Mouse (Mus musculus) frontal cortex, adult 2 months (tissue): ENCODE measurements around the gene Rsbn1l. TPM values are rescaled to one million over a fixed set of nuclear protein-coding genes. Genes with fewer than 3 reads are reported as not detected.
"Not testable (repeated sequence)": the region's sequence is repeated elsewhere in the genome, so short reads cannot be mapped to it uniquely, and the experiment has no call there.

ENCODE experiments used
- DNase-seq, 2 experiments: peaks; one replicate each; pipeline ENCODE4 v3.0.0; 2022; ENCODE audit warnings: low spot score in 1 of 2; ENCODE audit errors: extremely low spot score in 1 of 2
- polyA plus RNA-seq: library from polyadenylated mRNA; depleted of rRNA; stranded (reverse); fragments of >200 nt; gene quantifications from 2 replicates; pipeline ENCODE4 v1.2.3, GENCODE M21; 2012

Rsbn1l gene
- polyA plus RNA-seq, 1 experiment, result 12.5 TPM

- peak in 1 of 2 experiments; percentile 53 for DNase-seq
Measured at GRCm38 (mm10) chr5:20950855-20951650, 5.1 kb downstream of the Rsbn1l start.

GRCm38 (mm10) chr5:20950516-20950854, 5.7 kb downstream of the Rsbn1l start:
- no peak for DNase-seq

GRCm38 (mm10) chr5:20950093-20950492, 6.1 kb downstream of the Rsbn1l start:
- no peak for DNase-seq

DNA sequence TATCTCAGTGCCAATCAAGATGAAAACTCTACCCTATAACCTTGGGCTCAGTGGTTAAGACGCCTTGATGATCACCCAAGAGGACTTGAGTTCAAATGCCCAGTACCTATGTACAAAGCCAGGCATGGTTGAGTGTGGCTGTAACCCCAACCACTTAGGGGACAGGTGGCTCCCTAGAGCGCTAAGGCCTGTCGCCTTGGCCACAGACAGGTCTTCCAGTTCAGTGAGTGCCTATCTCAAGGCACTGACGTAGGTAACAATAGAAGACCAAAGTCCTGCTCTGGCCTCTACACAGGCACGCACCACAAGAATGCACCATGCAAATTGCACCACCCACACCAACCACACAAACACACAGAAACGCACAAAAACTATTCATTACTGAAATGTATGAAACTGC, 9.3 kb downstream of the Rsbn1l start:
- no peak for DNase-seq

DNA sequence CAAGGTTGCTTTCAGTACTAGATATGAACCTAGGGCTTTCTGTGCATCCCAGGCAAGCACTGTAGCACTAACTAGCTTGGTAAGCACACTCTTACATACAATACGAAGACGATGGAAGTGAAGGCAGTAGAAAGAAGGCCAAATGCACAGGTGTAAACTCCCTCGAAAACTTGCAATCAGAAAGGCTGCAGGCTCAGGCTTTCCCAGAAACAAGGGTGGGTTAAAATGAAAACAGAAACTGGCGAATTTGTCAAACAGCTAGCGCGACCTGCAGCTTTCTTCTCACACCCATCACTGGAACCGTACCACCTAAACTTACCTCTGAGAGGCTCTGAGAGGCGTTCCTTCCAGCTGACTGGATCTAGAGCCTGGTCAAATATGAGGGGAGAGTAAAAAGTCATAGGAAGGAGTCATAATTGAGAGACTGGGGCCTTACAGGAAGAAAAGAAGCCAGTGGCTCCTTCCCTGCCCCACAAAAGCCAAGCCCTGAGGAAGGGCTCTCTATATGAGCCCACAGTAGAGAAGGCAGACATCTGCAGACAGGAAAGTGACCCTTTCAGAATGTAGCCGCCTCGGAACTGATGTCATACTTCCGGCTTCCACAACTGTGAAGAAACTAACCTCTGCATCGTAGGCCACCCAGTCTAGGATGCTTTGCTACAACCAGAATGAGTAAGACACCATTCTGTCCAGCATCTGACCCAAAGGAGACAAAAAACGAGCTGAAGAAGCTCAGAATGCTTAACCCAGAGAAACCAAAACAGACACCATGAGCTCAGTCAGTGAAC, 11.0 kb downstream of the Rsbn1l start:
- DNase-seq, result no peak

GRCm38 (mm10) chr5:20943791-20944190, 12.4 kb downstream of the Rsbn1l start:
- not testable (repeated sequence) for DNase-seq

DNA sequence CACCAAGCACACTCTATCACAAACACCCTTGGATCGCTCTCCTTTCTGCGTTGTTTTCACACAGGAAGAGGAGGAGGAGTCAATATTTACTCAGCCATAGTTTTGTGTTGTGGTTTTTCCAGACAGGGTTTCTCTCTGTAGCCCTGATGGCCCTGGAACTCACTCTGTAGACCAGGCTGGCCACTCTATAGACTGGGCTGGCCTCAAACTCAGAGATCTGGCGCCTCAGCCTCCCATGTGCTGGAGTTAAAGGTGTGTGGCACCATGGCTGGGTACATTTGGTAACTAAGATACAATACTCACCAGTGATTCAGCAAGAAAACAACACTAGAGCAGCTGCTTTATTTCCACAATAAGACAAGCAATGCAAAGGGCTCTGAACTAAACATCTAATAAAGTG, 13.7 kb downstream of the Rsbn1l start:
- DNase-seq, result no peak

- DNase-seq, result no peak
Measured at GRCm38 (mm10) chr5:20941205-20941604, 15.0 kb downstream of the Rsbn1l start.

- no peak for DNase-seq
Measured at GRCm38 (mm10) chr5:20940696-20941095, 15.5 kb downstream of the Rsbn1l start.

GRCm38 (mm10) chr5:20940040-20940571, 16.1 kb downstream of the Rsbn1l start:
- DNase-seq, result no peak

GRCm38 (mm10) chr5:20938523-20938922, 17.7 kb downstream of the Rsbn1l start:
- DNase-seq, result no peak

DNA sequence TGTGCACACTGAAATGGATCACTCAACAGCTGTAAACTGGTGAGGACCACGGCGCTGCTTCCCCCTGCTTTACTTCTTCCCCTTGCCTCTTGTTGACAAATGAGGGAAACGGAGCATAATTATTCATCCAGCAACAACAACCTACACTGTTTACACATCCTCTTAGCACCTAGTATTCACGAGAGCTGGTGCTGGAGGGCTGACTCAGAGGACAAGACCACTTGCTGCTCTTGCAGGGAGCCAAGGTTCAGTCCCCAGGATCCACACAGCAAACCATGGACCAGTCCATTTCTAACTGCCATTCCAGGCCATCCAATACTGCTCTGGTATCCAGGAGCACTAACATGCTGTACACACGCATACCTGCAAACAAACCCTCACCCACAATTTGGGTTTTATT, 20.3 kb downstream of the Rsbn1l start:
- no peak for DNase-seq

GRCm38 (mm10) chr5:20932585-20932984, 23.6 kb downstream of the Rsbn1l start:
- no peak for DNase-seq

DNA sequence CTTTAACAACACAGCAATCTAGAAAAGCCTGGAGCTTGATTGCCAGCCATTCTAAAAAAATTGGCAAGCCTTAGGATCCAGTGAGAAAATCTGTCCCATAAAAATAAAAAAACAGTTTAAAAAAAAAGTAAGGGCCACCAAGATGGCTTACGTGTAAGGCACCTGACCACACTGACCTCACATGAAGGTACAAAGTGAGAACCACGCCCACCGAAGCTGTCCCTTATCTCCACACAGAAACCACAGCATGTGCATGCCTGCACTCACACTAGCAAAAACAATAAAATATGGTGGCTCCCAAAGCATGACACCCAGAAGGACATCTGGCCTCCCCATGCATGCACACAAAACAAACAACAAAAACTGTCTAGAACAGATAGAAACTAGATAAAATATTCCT, 24.9 kb downstream of the Rsbn1l start:
- DNase-seq, result no peak

GRCm38 (mm10) chr5:20930430-20930829, 25.8 kb downstream of the Rsbn1l start:
- DNase-seq, result no peak

DNA sequence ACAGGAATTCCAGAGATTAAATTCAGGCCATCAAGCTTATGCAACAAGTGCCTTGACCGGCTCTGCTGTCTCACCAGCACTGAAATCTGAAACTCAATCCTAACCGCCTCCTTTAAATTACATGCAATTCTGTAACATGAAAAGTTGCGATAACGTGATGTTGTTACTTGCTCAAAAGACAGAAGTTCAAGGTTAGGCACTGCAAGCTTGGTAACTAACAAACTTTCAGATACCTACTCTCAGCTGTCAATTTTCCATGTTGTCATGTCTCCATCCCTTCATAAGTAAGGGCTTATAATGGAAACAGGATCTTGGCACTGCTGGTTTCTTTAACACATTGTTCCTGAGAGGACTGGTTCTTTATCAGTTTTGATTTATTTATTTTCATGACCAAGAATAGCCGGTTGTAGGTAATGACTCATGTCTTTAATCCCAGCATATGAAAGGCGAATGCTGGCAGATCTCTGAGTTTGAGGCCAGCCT, 26.5 kb downstream of the Rsbn1l start:
- DNase-seq, result no peak

DNA sequence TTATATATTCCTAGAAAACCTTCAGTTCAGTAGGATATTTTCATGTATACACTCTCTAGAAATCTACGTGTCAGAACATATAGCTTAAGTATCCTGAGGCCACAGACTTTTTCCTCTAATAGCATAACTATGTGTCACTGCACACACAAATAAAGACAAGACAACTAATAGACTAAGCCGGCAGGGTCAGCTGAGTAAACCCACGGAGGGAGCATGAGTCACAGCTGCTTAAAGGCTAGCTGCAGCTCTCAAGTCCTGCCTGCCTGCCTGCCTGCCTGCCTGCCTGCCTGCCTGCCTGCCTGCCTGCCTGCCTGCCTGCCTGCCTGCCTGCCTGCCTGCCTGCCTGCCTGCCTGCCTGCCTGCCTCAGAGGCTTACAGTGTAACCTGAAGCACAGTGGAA, 30.7 kb downstream of the Rsbn1l start:
- no peak for DNase-seq

- DNase-seq, result no peak
Measured at GRCm38 (mm10) chr5:20924608-20925007, 31.6 kb downstream of the Rsbn1l start.

DNA sequence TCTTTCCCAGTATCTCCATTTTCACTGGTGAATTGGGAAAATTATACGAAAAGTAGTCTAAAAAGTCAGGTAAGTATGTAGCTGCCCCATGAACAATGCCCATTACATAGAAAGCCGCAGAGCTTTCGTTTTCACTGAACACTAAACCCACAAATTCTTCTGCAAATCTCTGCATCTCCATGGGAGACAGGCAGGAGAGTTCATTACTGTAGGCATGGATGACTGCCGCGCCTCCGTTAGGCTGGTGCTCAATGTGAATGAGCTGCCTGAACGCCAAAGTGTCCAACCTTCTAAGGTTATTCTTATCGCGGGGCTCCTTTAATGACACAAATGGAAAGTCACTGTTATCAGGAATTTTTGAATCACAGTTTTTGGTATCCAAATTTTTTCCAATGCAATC, 36.6 kb downstream of the Rsbn1l start:
- no peak for DNase-seq

DNA sequence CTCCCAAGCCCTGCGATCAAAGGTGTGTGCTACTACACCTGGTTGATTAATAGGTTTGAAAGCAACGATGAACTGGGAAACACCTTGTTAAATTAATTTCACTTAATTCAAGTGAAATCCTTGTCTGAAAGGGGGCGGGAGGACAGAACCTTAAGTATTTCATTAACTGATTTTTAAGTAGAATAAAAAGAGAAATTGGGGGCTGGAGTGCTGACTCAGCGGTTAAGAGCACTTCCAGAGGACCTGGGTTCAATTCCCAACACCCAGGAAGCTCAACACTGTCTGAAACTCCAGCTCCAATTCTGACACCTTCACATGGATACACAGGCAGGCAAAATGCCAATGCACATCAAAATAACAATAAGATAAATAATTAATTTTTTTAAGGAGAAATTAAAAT, 37.2 kb downstream of the Rsbn1l start:
- no peak for DNase-seq

- peak; percentile 49 to 88 for DNase-seq
Measured at GRCm38 (mm10) chr5:20913372-20914275, 42.6 kb downstream of the Rsbn1l start.
